Mouse (Mus musculus) lung, postnatal 0 days (tissue): ENCODE measurements at regions not wholly inside any gene's neighbourhood (a gene's known extent, or its start where the extent isn't known, plus 50 kb on each side); places are given as distances from the start of the nearest gene placed in this dataset.

Experiments used
- ATAC-seq: fragments of 200-750 bp; cut with Nextera tagmentation; 2 replicates; pipeline ENCODE4 v1.8.0; 2017; ENCODE audit warnings: moderate library complexity
- DNase-seq: peaks from one replicate; pipeline ENCODE4 v3.0.0-alpha.2; 2016; ENCODE audit warnings: low spot score
- H3K27ac ChIP-seq: fragments of 300-500 bp; sonication (generic); 2 replicates; pipeline ENCODE4 v1.5.1; 2014; ENCODE audit warnings: antibody characterized with exemption, mild to moderate bottlenecking, low read length, mixed read lengths
- H3K27me3 ChIP-seq: fragments of 300-500 bp; sonication (generic); replicated peaks from 2 replicates; pipeline ENCODE4 v1.6.1; 2014; ENCODE audit warnings: low read length, mixed read lengths; ENCODE audit not compliant: insufficient read depth
- H3K36me3 ChIP-seq: fragments of 300-500 bp; sonication (generic); 2 replicates; pipeline ENCODE4 v1.6.1; 2014; ENCODE audit warnings: low read length, mixed read lengths; ENCODE audit not compliant: insufficient read depth
- H3K4me1 ChIP-seq: fragments of 300-500 bp; sonication (generic); 2 replicates; pipeline ENCODE4 v1.6.1; 2014; ENCODE audit warnings: antibody characterized with exemption, low read depth, low read length, mixed read lengths; ENCODE audit not compliant: insufficient read depth
- H3K4me2 ChIP-seq: fragments of 300-500 bp; sonication (generic); replicated peaks from 2 replicates; pipeline ENCODE4 v1.6.1; 2014; ENCODE audit warnings: low read depth, mild to moderate bottlenecking, low read length, moderate library complexity, mixed read lengths
- H3K4me3 ChIP-seq: fragments of 300-500 bp; sonication (generic); 2 replicates; pipeline ENCODE4 v1.5.1; 2014; ENCODE audit warnings: low read depth, low read length
- H3K9ac ChIP-seq: fragments of 300-500 bp; sonication (generic); replicated peaks from 2 replicates; pipeline ENCODE4 v1.6.1; 2014; ENCODE audit warnings: low read depth, mild to moderate bottlenecking
- H3K9me3 ChIP-seq: fragments of 300-500 bp; sonication (generic); 2 replicates; pipeline ENCODE4 v1.6.1; 2016; ENCODE audit warnings: low read length, mixed read lengths
- CTCF ChIP-seq: IDR thresholded peaks from 2 replicates; pipeline ENCODE4 v1.5.1; 2016; ENCODE audit warnings: antibody characterized with exemption, mild to moderate bottlenecking
- EP300 ChIP-seq: IDR thresholded peaks from 2 replicates; pipeline ENCODE4 v1.6.1; 2016; ENCODE audit warnings: antibody characterized with exemption, mild to moderate bottlenecking, control low read depth
- WGBS: fragments of 180-500 bp; shearing (Covaris S2); extraction: QIAGEN DNeasy Blood & Tissue Kit; methylation state at CpG from one replicate; pipeline ENCODE4 v1.1.7; 2014; 5-methylcytosine and 5-hydroxymethylcytosine counted together

GRCm38 (mm10) chr9:74604415-74604814 lies 257.3 kb upstream of the Onecut1 start:
- H3K4me3 ChIP-seq, result no peak overlapping the region
- H3K36me3 ChIP-seq, result no peaks in the 10 kb centered on the region
- no peaks in the 10 kb centered on the region for H3K9me3 ChIP-seq
- DNase-seq (no peak), ATAC-seq (no peak)
- no peak overlapping the region for H3K27ac ChIP-seq
- no peak overlapping the region for H3K9ac ChIP-seq
- no peak for TF ChIP-seq EP300
- no peak for TF ChIP-seq CTCF
- H3K4me1 ChIP-seq, result no peaks in the 10 kb centered on the region
- WGBS, result 95% methylated on average over 1 of the region's 1 CpGs
- no peaks in the 10 kb centered on the region for H3K27me3 ChIP-seq
- H3K4me2 ChIP-seq, result no peak overlapping the region

GRCm38 (mm10) chr9:74621957-74622356 lies 239.8 kb upstream of the Onecut1 start:
- Histone ChIP-seq H3K4me1 (no peaks in the 10 kb centered on the region), H3K9ac (no peak overlapping the region), H3K9me3 (no peaks in the 10 kb centered on the region), H3K27ac (no peak overlapping the region), H3K27me3 (no peaks in the 10 kb centered on the region), H3K36me3 (no peaks in the 10 kb centered on the region), H3K4me2 (no peak overlapping the region), H3K4me3 (no peak overlapping the region)
- DNase-seq, result no peak
- ATAC-seq, result no peak
- TF ChIP-seq EP300, result no peak
- TF ChIP-seq CTCF, result no peak

- no peak overlapping the region for H3K27ac ChIP-seq
- no peaks in the 10 kb centered on the region for H3K36me3 ChIP-seq
- no peak for DNase-seq
- H3K4me2 ChIP-seq, result no peak overlapping the region
- ATAC-seq, result no peak
- H3K9me3 ChIP-seq, result no peaks in the 10 kb centered on the region
- no peak for TF ChIP-seq EP300
- no peak for TF ChIP-seq CTCF
- no peaks in the 10 kb centered on the region for H3K27me3 ChIP-seq
- H3K4me1 ChIP-seq, result no peaks in the 10 kb centered on the region
- no peak overlapping the region for H3K9ac ChIP-seq
- H3K4me3 ChIP-seq, result no peak overlapping the region
- 71% methylated on average over 2 of the region's 2 CpGs for whole genome bisulfite sequencing
Measured at GRCm38 (mm10) chr9:74645394-74645793, 216.3 kb upstream of the Onecut1 start.

GRCm38 (mm10) chr9:74650036-74650435 lies 211.7 kb upstream of the Onecut1 start:
- no peak for DNase-seq
- Histone ChIP-seq H3K4me2 (no peak overlapping the region), H3K9ac (no peak overlapping the region), H3K27ac (no peak overlapping the region), H3K36me3 (no peaks in the 10 kb centered on the region), H3K9me3 (no peaks in the 10 kb centered on the region), H3K4me3 (no peak overlapping the region), H3K4me1 (no peaks in the 10 kb centered on the region), H3K27me3 (no peaks in the 10 kb centered on the region)
- WGBS, result 42% methylated on average over 5 of the region's 5 CpGs
- no peak for ATAC-seq
- TF ChIP-seq EP300, result no peak
- no peak for TF ChIP-seq CTCF

- TF ChIP-seq EP300, result no peak
- TF ChIP-seq CTCF, result no peak
- H3K27me3 ChIP-seq, result no peaks in the 10 kb centered on the region
- no peaks in the 10 kb centered on the region for H3K4me1 ChIP-seq
- H3K9me3 ChIP-seq, result no peaks in the 10 kb centered on the region
- H3K9ac ChIP-seq, result no peak overlapping the region
- no peaks in the 10 kb centered on the region for H3K36me3 ChIP-seq
- no peak for DNase-seq
- H3K27ac ChIP-seq, result no peak overlapping the region
- no peak overlapping the region for H3K4me2 ChIP-seq
- H3K4me3 ChIP-seq, result no peak overlapping the region
- WGBS, result 57% methylated on average over 1 of the region's 1 CpGs
- ATAC-seq, result no peak
Measured at GRCm38 (mm10) chr9:74655956-74656355, 205.8 kb upstream of the Onecut1 start.

- 74% methylated on average over 10 of the region's 10 CpGs for WGBS
- H3K4me1 ChIP-seq, result no peaks in the 10 kb centered on the region
- no peaks in the 10 kb centered on the region for H3K36me3 ChIP-seq
- no peak overlapping the region for H3K27ac ChIP-seq
- H3K27me3 ChIP-seq, result no peaks in the 10 kb centered on the region
- H3K9me3 ChIP-seq, result no peaks in the 10 kb centered on the region
- no peak overlapping the region for H3K4me3 ChIP-seq
- DNase-seq, result no peak
- no peak for ATAC-seq
- no peak overlapping the region for H3K9ac ChIP-seq
- no peak overlapping the region for H3K4me2 ChIP-seq
- no peak for TF ChIP-seq CTCF
- no peak for TF ChIP-seq EP300
Measured at GRCm38 (mm10) chr9:74656392-74656791, 205.3 kb upstream of the Onecut1 start.

GRCm38 (mm10) chr9:74671356-74671952 lies 190.3 kb upstream of the Onecut1 start:
- WGBS, result 79% methylated on average over 4 of the region's 4 CpGs
- ATAC-seq (no peak), DNase-seq (no peak)
- Histone ChIP-seq H3K36me3 (no peaks in the 10 kb centered on the region), H3K4me1 (no peaks in the 10 kb centered on the region), H3K27ac (no peak overlapping the region), H3K9ac (no peak overlapping the region), H3K4me2 (no peak overlapping the region), H3K27me3 (no peaks in the 10 kb centered on the region), H3K9me3 (no peaks in the 10 kb centered on the region), H3K4me3 (no peak overlapping the region)
- TF ChIP-seq EP300, result no peak
- no peak for TF ChIP-seq CTCF
